In the genomic region with DNA sequence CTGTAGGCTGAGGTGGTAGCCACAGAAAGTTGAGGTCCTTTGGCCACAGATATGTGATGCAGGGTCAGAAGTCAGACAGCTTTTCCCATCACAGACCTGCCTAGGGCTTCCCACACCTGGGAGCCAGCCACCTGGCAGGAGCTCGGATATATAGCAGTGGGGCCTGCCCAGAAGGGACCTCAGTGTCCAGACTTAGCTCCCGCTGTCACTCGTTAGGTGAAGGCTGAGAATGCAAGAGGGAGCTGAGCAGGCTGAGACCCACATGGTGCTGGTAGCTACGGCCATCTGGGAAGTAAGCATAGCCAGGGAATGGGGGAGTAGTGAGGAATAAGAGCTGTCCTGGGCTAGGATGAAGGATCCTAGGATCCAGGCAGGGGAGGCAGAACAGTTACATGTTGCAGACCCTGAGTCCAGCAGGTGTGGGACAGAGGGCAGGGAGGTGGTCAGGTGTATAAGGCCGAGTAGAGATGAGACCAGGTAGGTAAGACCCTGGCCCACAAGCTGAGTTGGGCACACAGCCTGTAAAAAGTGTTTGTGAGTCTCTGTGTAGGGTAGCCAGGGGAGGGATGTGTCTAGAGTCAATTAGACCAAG, we compare ENCODE assay signal across 8 mouse cellular contexts. TPM values are rescaled to one million over a fixed set of nuclear protein-coding genes. Genes with fewer than 3 reads are reported as not detected.
DNase-seq lines count a peak whose midpoint lies in the region; ATAC-seq lines count a peak whose summit lies in the region.

No protein-coding gene starts in this region.

- WGBS in heart, embryonic 10.5 days, result 69% methylated on average over 5 of the region's 5 CpGs
- WGBS in hindbrain, embryonic 11.5 days, result 86% methylated on average over 5 of the region's 5 CpGs
- WGBS in midbrain, embryonic 11.5 days, result 83% methylated on average over 5 of the region's 5 CpGs

- H3K9ac ChIP-seq in hindbrain, embryonic 11.5 days (ENCODE audit: low read depth, low read length), result no peak overlapping the region
- H3K9ac ChIP-seq in midbrain, embryonic 11.5 days (ENCODE audit: low read length), result 0 out of 2 replicates have a peak overlapping the region, but pooled peaks have one; percentile 4

- H3K36me3 ChIP-seq in heart, embryonic 10.5 days, result peaks cover 38% of the 10 kb centered on the region
- no peaks in the 10 kb centered on the region for H3K36me3 ChIP-seq in hindbrain, embryonic 11.5 days (ENCODE audit: control insufficient read depth, insufficient read depth, low read length)
- peaks cover 5% of the 10 kb centered on the region; the same call in 1 of the 2 replicates for H3K36me3 ChIP-seq in midbrain, embryonic 11.5 days (ENCODE audit: control insufficient read depth, insufficient read depth, low read length)

- ATAC-seq in hindbrain, embryonic 11.5 days (ENCODE audit: low FRiP score), result no peak
- ATAC-seq in midbrain, embryonic 11.5 days (ENCODE audit: low FRiP score), result no peak

- H3K9me3 ChIP-seq in heart, embryonic 10.5 days, result no peaks in the 10 kb centered on the region
- no peaks in the 10 kb centered on the region for H3K9me3 ChIP-seq in hindbrain, embryonic 11.5 days (ENCODE audit: control insufficient read depth, low read length)
- no peaks in the 10 kb centered on the region for H3K9me3 ChIP-seq in midbrain, embryonic 11.5 days (ENCODE audit: control insufficient read depth, low read length)

- peaks cover 59% of the 10 kb centered on the region for H3K4me1 ChIP-seq in heart, embryonic 10.5 days
- peaks cover 2% of the 10 kb centered on the region; the same call in 1 of the 2 replicates for H3K4me1 ChIP-seq in hindbrain, embryonic 11.5 days (replicated peaks; ENCODE audit: control insufficient read depth, insufficient read depth, low read length)
- peaks cover 14% of the 10 kb centered on the region for H3K4me1 ChIP-seq in midbrain, embryonic 11.5 days (ENCODE audit: control insufficient read depth, insufficient read depth, low read length)

- 0 out of 2 replicates have a peak overlapping the region, but pooled peaks have one; percentile 23 for H3K27ac ChIP-seq in heart, embryonic 10.5 days
- H3K27ac ChIP-seq in hindbrain, embryonic 11.5 days (ENCODE audit: low read depth, low read length), result no peak overlapping the region
- H3K27ac ChIP-seq in midbrain, embryonic 11.5 days (ENCODE audit: low read depth, low read length), result no peak overlapping the region

- H3K27me3 ChIP-seq in heart, embryonic 10.5 days (ENCODE audit: insufficient read depth, poor library complexity, severe bottlenecking), result peaks cover 4% of the 10 kb centered on the region
- no peaks in the 10 kb centered on the region for H3K27me3 ChIP-seq in hindbrain, embryonic 11.5 days (ENCODE audit: control insufficient read depth, insufficient read depth, low read length)
- no peaks in the 10 kb centered on the region for H3K27me3 ChIP-seq in midbrain, embryonic 11.5 days (ENCODE audit: control insufficient read depth, insufficient read depth, low read length)

- peak overlapping the region; percentile 92 for H3K4me3 ChIP-seq in heart, embryonic 10.5 days
- no peak overlapping the region for H3K4me3 ChIP-seq in hindbrain, embryonic 11.5 days (ENCODE audit: low read depth, low read length)
- H3K4me3 ChIP-seq in midbrain, embryonic 11.5 days (ENCODE audit: low read depth, low read length), result no peak overlapping the region

- no peak for DNase-seq in heart, embryonic 10.5 days (ENCODE audit: low spot score)
- no peak for DNase-seq in heart, adult 18-20 months
- DNase-seq in brain, adult 2 months (ENCODE audit: low read depth, low spot score), result peak; percentile 47
- no peak for DNase-seq in hindbrain, embryonic 11.5 days (ENCODE audit: low spot score)
- DNase-seq in midbrain, embryonic 11.5 days (ENCODE audit: low spot score, missing footprints), result no peak
- no peak for DNase-seq in thymus, adult 18-20 months
- DNase-seq in right cerebral cortex, postnatal 4 days, result no peak
- no peak for DNase-seq in layer of hippocampus, postnatal 14 days (ENCODE audit: low spot score in 2 of 2)

- H3K4me2 ChIP-seq in hindbrain, embryonic 11.5 days (replicated peaks; ENCODE audit: low read depth, low read length), result 0 out of 2 replicates have a peak overlapping the region, but pooled peaks have one; percentile 0
- peak overlapping the region; percentile 95 for H3K4me2 ChIP-seq in midbrain, embryonic 11.5 days

RNA-seq across cellular contexts. Expression of gene Cables2, which starts 1.4 kb away (rescaled TPM):
- polyA plus RNA-seq in heart, embryonic 10.5 days (2016; fragmentation: Nextera tagmentation; extraction: Ambion mirVana), result 12.4 and 13.1 TPM in 2 replicates
- 10 to 100 TPM; 10.9 TPM for total RNA-seq in heart, adult 18-20 months (2021)
- polyA plus RNA-seq in hindbrain, embryonic 11.5 days (2014; fragmentation: Nextera tagmentation; extraction: Ambion mirVana), result 14.0 and 16.8 TPM in 2 replicates
- 13.3 and 14.4 TPM in 2 replicates for polyA plus RNA-seq in midbrain, embryonic 11.5 days (2014; fragmentation: Nextera tagmentation; extraction: Ambion mirVana)
- total RNA-seq in layer of hippocampus, postnatal 14 days (2021), result 10 to 100 TPM; 40.2 to 43.6 TPM

RNA-seq across cellular contexts. Expression of gene Rps21, which starts 14.7 kb away (rescaled TPM):
- 332 and 360 TPM in 2 replicates for polyA plus RNA-seq in heart, embryonic 10.5 days (2016; fragmentation: Nextera tagmentation; extraction: Ambion mirVana)
- 100 to 1,000 TPM; 561 to 600 TPM for total RNA-seq in heart, adult 18-20 months (2021)
- polyA plus RNA-seq in hindbrain, embryonic 11.5 days (2014; fragmentation: Nextera tagmentation; extraction: Ambion mirVana), result 432 and 442 TPM in 2 replicates
- 443 and 494 TPM in 2 replicates for polyA plus RNA-seq in midbrain, embryonic 11.5 days (2014; fragmentation: Nextera tagmentation; extraction: Ambion mirVana)
- 100 to 1,000 TPM; 571 to 582 TPM for total RNA-seq in layer of hippocampus, postnatal 14 days (2021)

RNA-seq across cellular contexts. Expression of gene Rbbp8nl, which starts 17.8 kb away (rescaled TPM):
- polyA plus RNA-seq in heart, embryonic 10.5 days (2016; fragmentation: Nextera tagmentation; extraction: Ambion mirVana), result 0.16 and 0.68 TPM in 2 replicates
- total RNA-seq in heart, adult 18-20 months (2021), result not detected
- 0.08 TPM in 1 of 2 replicates, not detected in the other for polyA plus RNA-seq in hindbrain, embryonic 11.5 days (2014; fragmentation: Nextera tagmentation; extraction: Ambion mirVana)
- not detected in 2 replicates for polyA plus RNA-seq in midbrain, embryonic 11.5 days (2014; fragmentation: Nextera tagmentation; extraction: Ambion mirVana)
- not detected for total RNA-seq in layer of hippocampus, postnatal 14 days (2021)

RNA-seq across cellular contexts. Expression of gene Lama5, which starts 46.2 kb away (rescaled TPM):
- 23.6 and 30.8 TPM in 2 replicates for polyA plus RNA-seq in heart, embryonic 10.5 days (2016; fragmentation: Nextera tagmentation; extraction: Ambion mirVana)
- total RNA-seq in heart, adult 18-20 months (2021), result 10 to 100 TPM; 72.2 to 78.5 TPM
- 3.3 and 4.4 TPM in 2 replicates for polyA plus RNA-seq in hindbrain, embryonic 11.5 days (2014; fragmentation: Nextera tagmentation; extraction: Ambion mirVana)
- polyA plus RNA-seq in midbrain, embryonic 11.5 days (2014; fragmentation: Nextera tagmentation; extraction: Ambion mirVana), result 3.8 and 3.9 TPM in 2 replicates
- 10 to 100 TPM in 1 of 2 experiments, 1 to 10 TPM in 1; 7.3 to 10.7 TPM for total RNA-seq in layer of hippocampus, postnatal 14 days (2021)
